In the genomic region with DNA sequence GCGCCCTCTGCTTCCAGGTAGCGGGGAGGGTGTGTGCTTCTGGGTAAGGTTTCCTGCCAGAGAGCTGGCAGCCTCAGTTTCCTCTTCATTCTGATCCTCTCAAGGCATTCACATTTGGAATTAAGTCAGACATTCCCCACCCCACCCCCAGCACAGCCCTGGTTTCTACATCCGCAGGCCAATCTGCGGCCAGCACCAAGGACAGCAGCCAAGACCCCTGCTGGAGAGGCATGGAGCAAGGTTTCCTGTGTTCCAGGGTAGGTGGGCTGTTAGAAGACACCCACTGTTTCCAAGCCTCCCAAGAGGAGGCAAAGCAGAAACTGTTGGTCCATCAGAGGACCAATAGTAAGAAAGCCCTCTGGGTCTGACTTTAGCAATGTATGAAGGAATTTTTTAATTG, we compare ENCODE assay signal across 21 mouse cellular contexts. TPM values are rescaled to one million over a fixed set of nuclear protein-coding genes. Genes with fewer than 3 reads are reported as not detected.
DNase-seq lines count a peak whose midpoint lies in the region; ATAC-seq and TF ChIP-seq lines count a peak whose summit lies in the region.
"Had no signal": no experiment of that assay in that cellular context is flagged by ENCODE, and none has a peak within 500 bp of the region (broad histone marks: within the 10 kb centered on the region; RNA-seq: fewer than 3 reads in every experiment).

No protein-coding gene starts in this region.

- no peak overlapping the region for H3K4me2 ChIP-seq in limb, embryonic 11.5 days (ENCODE audit: low read depth, severe bottlenecking)
- H3K4me2 ChIP-seq: embryonic facial prominence, embryonic 12.5 days; heart, embryonic 12.5 days; limb, embryonic 12.5 days; liver, embryonic 13.5 days had no signal

- peaks cover 2% of the 10 kb centered on the region for H3K36me3 ChIP-seq in kidney, adult 2 months (ENCODE audit: control insufficient read depth, insufficient read depth, low read length)
- no peaks in the 10 kb centered on the region for H3K36me3 ChIP-seq in limb, embryonic 11.5 days (ENCODE audit: control insufficient read depth, insufficient read depth, low read length)
- H3K36me3 ChIP-seq: liver, embryonic 13.5 days had no signal

- no peak for TF ChIP-seq POLR2A in kidney, adult 2 months (IDR thresholded peaks at IDR 0.05; ENCODE audit: low read depth, low read length)

- no peaks in the 10 kb centered on the region for H3K9me3 ChIP-seq in limb, embryonic 11.5 days (ENCODE audit: control insufficient read depth, low read length)
- H3K9me3 ChIP-seq: embryonic facial prominence, embryonic 12.5 days; heart, embryonic 12.5 days; limb, embryonic 12.5 days; liver, embryonic 13.5 days had no signal

- peak; percentile 54 for DNase-seq in embryo, embryonic 11 days
- DNase-seq in embryo, embryonic 9.5 days (ENCODE audit: extremely low spot score) = no peak
- DNase-seq in kidney, postnatal 4 days = peak; percentile 68 to 70
- no peak for DNase-seq in kidney, adult 2 months
- peak; percentile 25 for DNase-seq in NIH3T3 (ENCODE audit: low read depth)
- DNase-seq in limb, embryonic 11.5 days (ENCODE audit: low spot score) = peak; percentile 65
- no peak for DNase-seq in ovary, postnatal 14 days (ENCODE audit: low spot score)
- DNase-seq: adrenal gland, adult 8-10 months; cerebellum, adult 9-11 months; kidney, adult 8-10 months; liver, embryonic 13.5 days; lung, postnatal 10 days; midbrain, embryonic 14.5 days; right cerebral cortex, postnatal 14 days; thymus, adult 18-20 months had no signal

- H3K27ac ChIP-seq in kidney, adult 2 months (ENCODE audit: insufficient read depth, low read depth, low read length) = no peak overlapping the region
- no peak overlapping the region for H3K27ac ChIP-seq in limb, embryonic 11.5 days (replicated peaks; ENCODE audit: low read depth, low read length)
- H3K27ac ChIP-seq: embryonic facial prominence, embryonic 12.5 days; limb, embryonic 12.5 days; liver, embryonic 13.5 days had no signal

- peaks cover under 1% of the 10 kb centered on the region; the same call in 1 of the 2 replicates for H3K4me1 ChIP-seq in kidney, adult 2 months (ENCODE audit: control insufficient read depth, insufficient read depth, low read length)
- peaks cover 14% of the 10 kb centered on the region for H3K4me1 ChIP-seq in limb, embryonic 11.5 days (ENCODE audit: control insufficient read depth, insufficient read depth, low read length)

- TF ChIP-seq CTCF in kidney, adult 2 months (conservative IDR thresholded peaks at IDR 0.05; ENCODE audit: insufficient read depth, insufficient read length, low read depth, low read length) = no peak

- H3K4me3 ChIP-seq in kidney, adult 2 months (ENCODE audit: insufficient read depth, low read depth, low read length) = no peak overlapping the region
- no peak overlapping the region for H3K4me3 ChIP-seq in limb, embryonic 11.5 days (ENCODE audit: low read depth, low read length)
- H3K4me3 ChIP-seq: embryonic facial prominence, embryonic 12.5 days; erythroblast, embryonic 14.5 days; heart, embryonic 12.5 days; limb, embryonic 12.5 days; liver, embryonic 13.5 days had no signal

- H3K27me3 ChIP-seq in kidney, adult 2 months (replicated peaks; ENCODE audit: control insufficient read depth, insufficient read depth, low read length) = no peaks in the 10 kb centered on the region
- peaks cover 27% of the 10 kb centered on the region for H3K27me3 ChIP-seq in limb, embryonic 11.5 days (ENCODE audit: control insufficient read depth, insufficient read depth, low read length)

- no peak overlapping the region for H3K9ac ChIP-seq in limb, embryonic 11.5 days (ENCODE audit: low read length)
- H3K9ac ChIP-seq: embryonic facial prominence, embryonic 12.5 days; heart, embryonic 12.5 days; limb, embryonic 12.5 days; liver, embryonic 13.5 days had no signal

- ATAC-seq in limb, embryonic 11.5 days (ENCODE audit: insufficient number of reproducible peaks, low FRiP score, low TSS enrichment, low read depth) = no peak
- ATAC-seq: forebrain, embryonic 14.5 days had no signal

- 83% methylated on average over 4 of the region's 4 CpGs for WGBS in kidney, adult 2 months
- 56% methylated on average over 4 of the region's 4 CpGs for WGBS in limb, embryonic 11.5 days

RNA-seq across cellular contexts. Expression of a gene that starts 5.3 kb away (rescaled TPM):
- 13.1 and 15.3 TPM in 2 replicates for polyA plus RNA-seq in kidney, adult 2 months (2012; rRNA removed)
- polyA plus RNA-seq in limb, embryonic 11.5 days (2014; fragmentation: Nextera tagmentation; extraction: Ambion mirVana) = 1.2 and 1.6 TPM in 2 replicates
- polyA plus RNA-seq: erythroblast, embryonic 14.5 days had no signal

RNA-seq across cellular contexts. Expression of a gene that starts 6.6 kb away (rescaled TPM):
- 13.5 and 14.3 TPM in 2 replicates for polyA plus RNA-seq in kidney, adult 2 months (2012; rRNA removed)
- polyA plus RNA-seq in limb, embryonic 11.5 days (2014; fragmentation: Nextera tagmentation; extraction: Ambion mirVana) = not detected in 2 replicates
- polyA plus RNA-seq: erythroblast, embryonic 14.5 days; liver, embryonic 13.5 days; midbrain, embryonic 14.5 days; neural tube, embryonic 14.5 days had no signal

RNA-seq across cellular contexts. Expression of a gene that starts 8.7 kb away (rescaled TPM):
- polyA plus RNA-seq in kidney, adult 2 months (2012; rRNA removed) = 195 and 216 TPM in 2 replicates
- 2,988 and 3,194 TPM in 2 replicates for polyA plus RNA-seq in limb, embryonic 11.5 days (2014; fragmentation: Nextera tagmentation; extraction: Ambion mirVana)

RNA-seq across cellular contexts. Expression of a gene that starts 13.3 kb away (rescaled TPM):
- polyA plus RNA-seq in kidney, adult 2 months (2012; rRNA removed) = 2.4 and 3.1 TPM in 2 replicates
- 0.19 and 0.31 TPM in 2 replicates for polyA plus RNA-seq in limb, embryonic 11.5 days (2014; fragmentation: Nextera tagmentation; extraction: Ambion mirVana)
- polyA plus RNA-seq: erythroblast, embryonic 14.5 days had no signal

RNA-seq across cellular contexts. Expression of a gene that starts 13.4 kb away (rescaled TPM):
- 24.5 and 27.5 TPM in 2 replicates for polyA plus RNA-seq in kidney, adult 2 months (2012; rRNA removed)
- 47.6 and 50.4 TPM in 2 replicates for polyA plus RNA-seq in limb, embryonic 11.5 days (2014; fragmentation: Nextera tagmentation; extraction: Ambion mirVana)

Comparison
In these comparisons a context has a peak if more than half of its experiments do, and no peak if none do; other contexts are left out.
1. DNase-seq: peak in embryo, embryonic 11 days (single experiment), kidney, postnatal 4 days (2 of 2), NIH3T3 (single experiment) and limb, embryonic 11.5 days (single experiment); none in embryo, embryonic 9.5 days (single experiment), kidney, adult 2 months (single experiment) and ovary, postnatal 14 days (single experiment).
2. RNA of a gene that starts 6.6 kb away (polyA plus RNA-seq): 13.5 to 14.3 TPM in kidney, adult 2 months; not detected in limb, embryonic 11.5 days; every median in the first group is over 10 times any median in the second.
3. RNA of a gene that starts 8.7 kb away (polyA plus RNA-seq): 2,988 to 3,194 TPM in limb, embryonic 11.5 days; 195 to 216 TPM in kidney, adult 2 months; every median in the first group is over 10 times any median in the second.